Mouse (Mus musculus) cerebellum, postnatal 14 days (tissue): ENCODE data around the gene Zbtb40.

ENCODE experiments used
- DNase-seq, 2 experiments: peaks; one replicate each; pipeline ENCODE4 v3.0.0; 2021; ENCODE audit warnings: mixed read lengths in 2 of 2

Gene Zbtb40

DNA sequence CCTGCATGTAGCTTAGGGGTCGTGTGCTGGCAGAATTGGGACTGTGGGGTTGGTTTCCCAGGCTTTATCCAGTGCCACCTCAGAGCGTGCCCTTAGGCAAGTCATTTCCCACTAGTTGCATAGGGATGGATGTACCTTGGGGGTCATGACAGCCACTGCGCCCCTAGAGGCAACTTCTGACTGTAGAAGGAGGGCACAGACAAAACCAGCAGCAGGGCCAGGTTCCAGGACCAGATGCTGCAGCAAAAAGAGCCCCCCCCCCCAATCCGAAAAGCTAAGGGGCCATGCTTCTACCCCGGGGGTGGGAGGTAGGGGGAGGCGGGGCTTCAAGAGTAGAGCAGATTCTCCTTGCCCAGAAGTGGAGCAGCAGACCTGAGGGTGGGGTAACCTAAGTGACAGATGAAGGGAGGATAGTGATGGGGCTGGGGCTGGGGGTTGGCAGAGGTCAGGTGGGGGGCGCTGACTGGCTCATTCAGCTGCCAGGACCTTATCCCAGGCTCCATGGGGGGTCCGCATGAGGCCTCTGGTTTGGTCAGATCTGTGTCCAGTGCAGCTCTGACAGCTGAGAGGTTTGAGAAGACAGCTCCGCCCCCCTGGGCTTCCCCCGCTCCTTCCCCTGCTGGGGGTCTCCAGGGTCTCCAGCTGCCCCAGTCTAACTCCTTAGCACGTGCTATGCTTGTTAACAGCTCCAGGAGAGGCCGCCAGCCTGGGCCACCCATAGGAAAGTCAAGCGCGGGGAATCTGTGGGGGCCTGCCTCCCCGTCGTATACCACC is 78.9 kb downstream of the Zbtb40 start:
- DNase-seq: no peak

GRCm38 (mm10) chr4:136969096-136969495 is 79.5 kb downstream of the Zbtb40 start:
- DNase-seq: no peak

- DNase-seq: no peak
Measured at GRCm38 (mm10) chr4:136967511-136967910, 81.1 kb downstream of the Zbtb40 start.

- peak in 1 of 2 experiments; percentile 53 for DNase-seq
Measured at GRCm38 (mm10) chr4:136966493-136967390, 81.9 kb downstream of the Zbtb40 start.

- DNase-seq: no peak
Measured at GRCm38 (mm10) chr4:136964990-136965421, 83.6 kb downstream of the Zbtb40 start.

- no peak for DNase-seq
Measured at GRCm38 (mm10) chr4:136962447-136962846, 86.2 kb downstream of the Zbtb40 start.

DNA sequence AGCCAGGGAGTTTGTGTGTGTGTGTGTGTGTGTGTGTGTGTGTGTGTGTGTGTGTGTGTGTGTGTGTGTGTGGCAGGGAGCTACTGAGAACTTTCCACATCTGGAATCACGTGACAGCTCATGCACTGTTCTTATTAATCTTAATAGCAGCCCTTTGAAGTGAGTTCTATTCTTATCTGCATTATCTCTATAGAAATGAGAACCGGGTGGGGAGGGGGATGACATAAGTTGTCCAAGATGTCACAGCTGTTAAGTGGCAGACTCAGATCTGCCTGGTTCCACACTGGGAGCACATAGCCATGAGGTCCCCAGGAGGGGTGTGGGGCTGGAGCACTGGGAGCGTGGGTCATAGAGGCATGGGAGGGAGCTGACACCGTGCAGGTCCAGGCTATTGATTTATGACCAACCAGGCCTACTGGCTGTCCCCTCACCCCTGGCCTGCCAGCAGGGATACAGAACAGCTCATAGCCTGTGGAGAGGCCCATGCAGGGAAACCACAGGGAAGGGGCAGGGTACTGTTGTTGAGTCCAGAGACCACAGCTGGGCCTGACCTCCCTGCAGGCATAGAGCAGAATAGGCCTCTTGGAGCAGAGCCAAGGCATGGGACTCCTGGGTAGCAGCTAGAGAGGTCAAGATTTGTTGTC is 86.8 kb downstream of the Zbtb40 start:
- DNase-seq: no peak

DNA sequence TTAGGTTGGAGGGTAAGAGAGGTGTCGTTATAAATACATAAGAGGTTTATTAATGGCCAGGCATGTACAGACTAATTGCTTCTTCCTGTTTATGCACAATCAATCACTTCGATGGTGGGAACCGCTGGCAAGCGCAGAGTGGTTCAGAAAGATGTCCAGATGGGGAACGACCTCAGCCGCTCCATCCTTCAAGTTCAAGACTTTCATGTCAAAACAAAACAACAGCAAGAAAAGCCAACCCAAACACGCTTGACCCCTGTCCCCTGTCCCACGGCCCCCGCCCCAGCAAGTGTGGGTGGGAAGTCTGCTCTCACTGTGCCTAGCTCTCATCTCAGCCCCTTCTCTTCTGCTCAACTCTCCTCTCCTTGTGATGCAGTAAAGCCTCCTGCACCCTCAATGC is 88.0 kb downstream of the Zbtb40 start:
- DNase-seq: no peak

- no peak for DNase-seq
Measured at GRCm38 (mm10) chr4:136960068-136960467, 88.5 kb downstream of the Zbtb40 start.

DNA sequence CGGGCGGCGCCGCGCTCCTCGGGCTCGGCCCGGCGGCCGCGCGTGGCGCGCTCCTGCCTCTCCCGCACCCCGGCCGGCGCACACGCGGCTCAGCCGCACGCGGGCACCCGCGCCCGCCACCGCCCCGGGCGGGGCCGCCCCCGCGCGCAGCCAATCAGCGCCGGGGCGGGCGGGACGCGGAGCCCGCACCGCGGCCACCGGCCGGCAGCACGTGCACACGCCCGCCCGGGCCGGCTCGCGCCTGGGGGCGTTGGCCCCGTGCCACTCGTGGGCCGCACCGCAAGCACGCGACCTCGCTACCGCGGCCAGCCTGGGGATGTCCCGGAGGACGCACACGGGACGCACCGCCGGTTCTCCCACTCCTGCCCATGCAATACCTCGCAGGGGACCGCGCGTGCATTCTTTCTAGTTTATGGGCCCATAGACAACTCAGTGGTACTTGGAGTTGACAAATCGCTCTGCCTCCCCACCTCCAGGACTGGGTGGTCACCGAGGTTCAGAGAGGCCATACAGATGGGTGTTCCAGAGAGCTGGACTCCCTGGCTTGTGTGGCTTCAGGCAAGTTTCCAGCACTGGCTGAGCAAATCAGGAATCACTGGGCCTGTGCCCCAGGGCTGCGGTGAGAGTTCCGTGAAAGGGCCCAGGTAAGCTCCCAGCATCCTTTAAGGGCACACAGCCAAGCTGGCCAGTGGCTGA is 91.7 kb downstream of the Zbtb40 start, which contains the start of gene Epha8:
Epha8 (minus strand) TSS at position 66 of the 696 bp plus-strand sequence.
- peak; percentile 63 to 65 for DNase-seq

DNA sequence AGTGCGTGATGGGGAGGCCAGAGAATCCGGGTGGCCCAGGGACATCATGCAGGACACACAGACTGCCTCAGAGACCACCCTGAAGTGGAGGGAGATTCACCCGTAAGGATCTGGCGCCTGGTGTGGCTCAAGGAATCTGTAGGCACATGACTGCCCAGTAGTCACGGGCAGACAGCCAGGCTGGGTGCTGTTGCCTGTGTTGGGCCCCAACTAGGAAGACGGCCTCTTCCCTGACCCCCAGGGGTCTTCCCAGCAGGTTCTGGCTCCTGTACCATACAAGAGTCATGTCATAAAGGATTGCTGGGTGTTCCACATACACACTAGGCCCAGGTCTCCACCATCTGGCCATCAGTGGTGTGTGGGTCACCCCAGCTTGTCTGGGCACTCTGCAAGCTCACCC is 94.0 kb downstream of the Zbtb40 start:
- DNase-seq: peak in 1 of 2 experiments; percentile 52

- DNase-seq: peak; percentile 62 to 63
Measured at GRCm38 (mm10) chr4:136949266-136949989, 99.2 kb downstream of the Zbtb40 start.

GRCm38 (mm10) chr4:136945397-136945796 is 103.2 kb downstream of the Zbtb40 start:
- peak in 1 of 2 experiments; percentile 57 for DNase-seq

GRCm38 (mm10) chr4:136944558-136945350 is 103.8 kb downstream of the Zbtb40 start:
- DNase-seq: peak; percentile 48 to 60

DNA sequence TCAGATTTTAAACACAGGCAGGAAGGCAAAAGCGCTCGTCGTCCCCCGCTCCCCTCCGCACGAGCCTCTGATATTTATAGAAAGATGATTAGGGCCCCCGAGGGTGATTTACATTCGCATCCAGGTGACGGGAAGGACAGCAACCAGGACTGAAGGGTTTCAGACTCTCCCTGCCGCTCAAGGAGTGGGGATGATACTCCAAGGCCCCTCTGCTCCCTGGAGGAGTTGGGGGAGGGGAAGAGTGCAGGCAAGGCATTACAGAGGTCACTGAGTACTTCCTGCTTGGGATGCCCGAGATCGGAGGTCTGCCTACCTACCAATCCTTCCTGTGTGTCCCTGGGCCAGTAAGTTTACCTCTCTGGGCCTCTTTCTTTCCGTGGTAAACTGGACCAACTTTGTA is 105.4 kb downstream of the Zbtb40 start:
- no peak for DNase-seq

DNA sequence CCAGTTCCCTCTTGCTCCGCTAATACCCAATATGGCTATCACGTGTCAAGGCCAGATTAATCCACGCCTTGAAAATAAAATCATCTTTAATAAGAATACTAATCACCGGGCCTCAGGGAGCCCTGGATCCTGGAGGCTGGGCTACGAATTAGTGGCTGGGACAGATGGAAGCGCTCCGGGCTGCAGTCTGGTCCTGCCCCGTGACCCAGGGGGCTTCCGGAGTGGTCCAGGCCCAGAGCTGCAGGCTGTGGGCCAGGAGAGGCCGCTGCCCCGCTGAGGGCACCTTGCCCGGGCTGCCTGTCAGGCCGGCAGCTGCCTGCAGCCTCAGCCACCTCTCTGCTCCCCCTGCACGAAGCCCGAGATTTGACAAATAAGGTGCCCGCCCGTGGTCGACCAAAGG is 105.8 kb downstream of the Zbtb40 start:
- DNase-seq: peak; percentile 78 to 84

GRCm38 (mm10) chr4:136937935-136938334 is 110.7 kb downstream of the Zbtb40 start:
- DNase-seq: no peak

GRCm38 (mm10) chr4:136937344-136937743 is 111.3 kb downstream of the Zbtb40 start:
- DNase-seq: peak; percentile 70 to 73

DNA sequence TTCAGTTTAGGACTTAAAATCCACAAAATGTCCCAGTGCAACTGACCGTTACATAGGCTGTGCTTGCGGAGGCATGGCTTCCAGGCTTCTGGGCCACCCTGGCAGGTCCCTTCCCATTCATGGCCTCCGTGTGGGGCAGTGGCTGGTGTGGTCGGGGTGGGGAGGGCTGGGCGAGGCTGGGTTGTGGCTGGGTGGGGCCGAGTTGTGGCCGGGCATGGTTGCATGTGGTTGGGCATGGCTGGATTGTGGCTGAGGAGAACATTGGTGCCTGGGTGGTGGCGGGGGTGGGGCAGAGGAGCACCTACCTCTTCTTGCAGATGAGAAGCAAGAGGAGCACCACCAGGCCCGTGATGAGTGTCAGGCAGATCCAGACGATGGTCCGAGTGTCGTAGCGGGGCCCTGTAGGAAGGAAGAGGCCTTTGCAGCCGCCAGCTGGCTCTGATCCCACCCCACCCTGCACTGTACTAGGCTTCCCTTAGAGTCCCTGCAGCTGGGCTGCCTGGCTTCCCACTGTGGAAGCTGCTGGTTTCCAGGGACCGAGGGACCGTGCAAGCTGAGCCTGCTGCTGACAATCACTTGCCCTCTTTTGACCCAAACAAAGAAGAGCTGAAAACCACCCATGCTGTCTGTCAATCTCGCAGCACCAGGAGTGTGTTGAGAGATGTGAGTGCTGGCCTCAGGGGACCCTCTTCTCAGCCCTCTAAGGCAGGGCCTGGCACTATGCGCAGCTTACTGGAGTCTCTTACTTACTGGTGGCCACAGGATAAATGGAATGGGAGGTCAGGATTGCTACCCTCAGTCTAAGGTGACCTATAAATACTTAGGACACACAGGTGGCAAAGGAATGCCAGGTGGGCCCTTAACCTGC is 113.6 kb downstream of the Zbtb40 start:
- no peak for DNase-seq

DNA sequence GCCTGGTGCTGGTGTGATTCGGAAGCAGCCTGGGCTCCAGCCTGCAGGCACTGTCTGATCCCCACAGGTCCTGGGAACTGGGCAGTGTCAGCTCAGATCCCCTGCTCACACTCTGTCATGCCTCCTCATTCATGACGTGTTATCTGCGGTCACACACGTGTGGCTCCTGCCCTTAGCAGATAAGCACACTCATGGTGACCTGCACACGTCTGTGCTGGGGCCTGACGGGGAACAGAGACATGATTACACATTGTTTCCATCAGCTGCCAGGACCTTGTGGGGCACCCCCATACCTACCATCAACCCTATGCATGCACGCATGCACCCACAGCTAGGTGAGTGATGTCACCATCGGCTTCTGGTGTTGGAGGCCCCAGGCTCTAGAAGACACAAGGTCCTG is 118.1 kb downstream of the Zbtb40 start:
- no peak for DNase-seq
